Mouse (Mus musculus) stomach, postnatal 0 days (tissue): ENCODE measurements around the gene Mfap3. TPM values are rescaled to one million over a fixed set of nuclear protein-coding genes. Genes with fewer than 3 reads are reported as not detected.

Experiments
- ATAC-seq: fragments of 200-750 bp; cut with Nextera tagmentation; 2 replicates; pipeline ENCODE4 v1.8.0; 2017; ENCODE audit not compliant: low FRiP score, low TSS enrichment
- DNase-seq: peaks from one replicate; pipeline ENCODE4 v3.0.0-alpha.2; 2016; ENCODE audit warnings: low spot score
- H3K27ac ChIP-seq: fragments of 300-500 bp; sonication (generic); replicated peaks from 2 replicates; pipeline ENCODE4 v1.5.1; 2014; ENCODE audit warnings: mild to moderate bottlenecking, control low read depth
- H3K27me3 ChIP-seq: fragments of 300-500 bp; sonication (generic); 2 replicates; pipeline ENCODE4 v1.6.1; 2014; ENCODE audit warnings: low read length; ENCODE audit not compliant: control insufficient read depth, insufficient read depth
- H3K36me3 ChIP-seq: fragments of 300-500 bp; sonication (generic); 2 replicates; pipeline ENCODE4 v1.6.1; 2014; ENCODE audit warnings: low read length, mixed read lengths; ENCODE audit not compliant: control insufficient read depth, insufficient read depth
- H3K4me1 ChIP-seq: fragments of 300-500 bp; sonication (generic); replicated peaks from 2 replicates; pipeline ENCODE4 v1.6.1; 2014; ENCODE audit warnings: antibody characterized with exemption; ENCODE audit not compliant: control insufficient read depth, insufficient read depth
- H3K4me2 ChIP-seq: fragments of 300-500 bp; sonication (generic); replicated peaks from 2 replicates; pipeline ENCODE4 v1.6.1; 2014; ENCODE audit warnings: low read depth, mild to moderate bottlenecking, control low read depth, moderate library complexity
- H3K4me3 ChIP-seq: fragments of 300-500 bp; sonication (generic); 2 replicates; pipeline ENCODE4 v1.5.1; 2014; ENCODE audit warnings: low read depth, low read length, control low read depth
- H3K9ac ChIP-seq: fragments of 300-500 bp; sonication (generic); 2 replicates; pipeline ENCODE4 v1.6.1; 2014; ENCODE audit warnings: mild to moderate bottlenecking, low read length, control low read depth, mixed read lengths
- H3K9me3 ChIP-seq: fragments of 300-500 bp; sonication (generic); 2 replicates; pipeline ENCODE4 v1.6.1; 2016; ENCODE audit warnings: low read length; ENCODE audit not compliant: control insufficient read depth
- CTCF ChIP-seq: IDR thresholded peaks from 2 replicates; pipeline ENCODE4 v1.5.1; 2016; ENCODE audit warnings: antibody characterized with exemption, low read depth, mild to moderate bottlenecking, moderate library complexity
- EP300 ChIP-seq: optimal IDR thresholded peaks from 2 replicates; pipeline ENCODE3; 2016; ENCODE audit warnings: antibody characterized with exemption
- whole genome bisulfite sequencing: fragments of 180-500 bp; shearing (Covaris S2); extraction: QIAGEN DNeasy Blood & Tissue Kit; methylation state at CpG from one replicate; pipeline ENCODE4 v1.1.7; 2014; 5-methylcytosine and 5-hydroxymethylcytosine counted together
- polyA plus RNA-seq: library from polyadenylated mRNA; unstranded; fragments of >200 nt; fragmentation: Nextera tagmentation; extraction: Ambion mirVana; gene quantifications from 2 replicates; pipeline ENCODE4 v1.2.1, GENCODE M21; 2015

The Mfap3 gene
- polyA plus RNA-seq, 1 experiment from 2014 or later, result 22.8 TPM

DNA sequence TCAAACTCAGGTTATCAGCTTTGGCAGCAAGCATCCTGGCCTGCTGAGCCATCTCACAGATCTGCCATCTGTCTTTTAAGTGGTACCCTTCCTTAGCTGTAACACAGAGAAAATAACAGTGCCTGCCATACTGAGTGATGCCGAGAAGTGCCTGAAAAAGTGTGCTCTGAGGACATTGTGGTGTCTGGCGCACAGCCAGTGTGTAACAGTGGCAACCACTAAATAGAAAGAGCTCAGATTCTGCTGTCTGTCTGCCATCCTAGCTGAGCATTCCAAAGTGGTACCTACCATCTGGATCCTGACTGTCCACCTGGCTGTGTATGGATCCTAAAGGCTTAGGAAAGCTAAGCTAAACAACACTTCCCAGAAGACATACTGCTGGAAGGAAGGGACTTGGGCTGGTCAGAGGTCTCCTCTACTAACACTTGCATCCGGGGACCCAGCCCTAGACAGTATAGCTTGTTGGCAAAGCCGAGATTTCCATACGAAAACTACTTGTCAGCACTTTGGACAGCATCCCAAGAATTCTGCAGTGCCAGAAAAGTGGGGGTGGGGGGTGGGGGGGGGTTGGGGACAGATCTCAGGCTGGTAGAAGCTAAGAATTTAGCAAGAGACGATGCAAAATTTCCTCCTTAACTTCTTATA lies 58.5 kb downstream of the Mfap3 start:
- H3K9me3 ChIP-seq, result no peaks in the 10 kb centered on the region
- no peak overlapping the region for H3K27ac ChIP-seq
- no peaks in the 10 kb centered on the region for H3K4me1 ChIP-seq
- DNase-seq, result no peak
- no peak overlapping the region for H3K4me2 ChIP-seq
- H3K9ac ChIP-seq, result no peak overlapping the region
- H3K27me3 ChIP-seq, result no peaks in the 10 kb centered on the region
- no peak for ATAC-seq
- H3K36me3 ChIP-seq, result no peaks in the 10 kb centered on the region
- WGBS, result 72% methylated on average over 6 of the region's 6 CpGs
- no peak for TF ChIP-seq EP300
- TF ChIP-seq CTCF, result no peak
- H3K4me3 ChIP-seq, result no peak overlapping the region

DNA sequence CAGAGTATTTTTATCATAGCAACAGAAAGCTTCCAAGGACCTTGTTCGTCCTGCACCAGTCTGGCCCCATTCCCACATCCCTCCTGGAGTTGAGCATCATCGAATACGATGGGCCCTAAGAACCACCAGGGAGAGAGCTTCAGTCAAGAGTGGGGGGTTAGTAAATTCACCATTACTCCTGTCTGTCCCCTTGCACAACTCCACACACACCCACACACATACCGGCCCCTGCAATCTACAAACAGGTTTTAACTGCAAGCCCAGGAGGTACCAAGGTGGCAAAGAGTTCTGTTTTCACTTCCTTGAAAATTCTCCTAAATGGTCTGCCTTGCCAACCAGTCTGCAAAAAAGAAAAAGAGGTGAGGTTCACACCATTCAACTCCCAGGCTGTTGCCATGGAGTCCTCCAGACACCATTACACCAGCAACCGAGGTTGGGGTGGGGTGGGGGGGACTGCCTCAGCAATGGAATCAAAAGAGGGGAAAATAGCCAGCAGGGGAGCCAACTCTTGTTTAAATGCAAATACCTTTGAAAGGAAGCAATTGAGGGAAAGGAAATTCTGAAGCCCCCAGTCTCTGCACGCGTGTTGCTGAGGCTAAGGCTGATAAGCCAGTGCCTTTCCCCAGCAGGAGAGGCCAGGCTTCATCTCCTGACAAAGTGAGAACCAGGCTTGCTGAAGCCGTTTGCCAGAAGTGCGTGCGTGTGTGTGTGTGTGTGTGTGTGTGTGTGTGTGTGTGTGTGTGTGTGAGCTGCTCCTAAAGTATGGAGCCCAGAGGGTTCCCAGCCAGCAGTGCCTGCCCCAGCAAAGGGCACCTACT lies 64.6 kb downstream of the Mfap3 start:
- no peak overlapping the region for H3K9ac ChIP-seq
- H3K4me2 ChIP-seq, result no peak overlapping the region
- H3K27me3 ChIP-seq, result no peaks in the 10 kb centered on the region
- no peak overlapping the region for H3K4me3 ChIP-seq
- H3K9me3 ChIP-seq, result no peaks in the 10 kb centered on the region
- 27% methylated on average over 10 of the region's 10 CpGs for WGBS
- H3K36me3 ChIP-seq, result no peaks in the 10 kb centered on the region
- no peaks in the 10 kb centered on the region for H3K4me1 ChIP-seq
- ATAC-seq (no peak), DNase-seq (peak; percentile 22)
- TF ChIP-seq CTCF (no peak), EP300 (no peak)
- no peak overlapping the region for H3K27ac ChIP-seq

Other genes with a start within 250 kb of the Mfap3 start
- gene Fam114a2, start within 50 bp of the Mfap3 start, polyA plus RNA-seq, result 45.3 and 50.7 TPM in 2 replicates
- gene Galnt10, start 126.8 kb downstream of the Mfap3 start, polyA plus RNA-seq, result 8.8 and 9.6 TPM in 2 replicates